Mouse (Mus musculus) testis, adult 2 months (tissue): ENCODE measurements around the gene Il10rb.

Experiments used
- CTCF ChIP-seq: fragments of 200-500 bp; IDR thresholded peaks from 2 replicates; pipeline ENCODE4 v1.5.1; 2012; ENCODE audit warnings: low read depth, mild to moderate bottlenecking, inconsistent platforms, low read length, moderate library complexity; ENCODE audit not compliant: control insufficient read depth, insufficient read depth, insufficient replicate concordance
- POLR2A ChIP-seq: fragments of 200-500 bp; IDR thresholded peaks from 2 replicates; pipeline ENCODE4 v1.6.1; 2012; ENCODE audit warnings: low read depth, mild to moderate bottlenecking, inconsistent platforms, low read length, moderate library complexity; ENCODE audit not compliant: control insufficient read depth

- TF ChIP-seq CTCF (no peak), POLR2A (no peak)
Observed at GRCm38 (mm10) chr16:91360162-91360561, 45.8 kb upstream of the Il10rb start.
